Mouse (Mus musculus): ENCODE results near the gene Pdcd6ip. TPM values are rescaled to one million over a fixed set of nuclear protein-coding genes. Genes with fewer than 3 reads are reported as not detected.

Pdcd6ip gene
- polyA plus RNA-seq (2014; fragmentation: Illumina TruSeq; extraction: RNeasy Lipid Tissue Mini Kit (QIAGEN cat#74804); ENCODE audit: low read depth, low replicate concordance) = 72.9 TPM

GRCm38 (mm10) chr9:113707481-113708360, at the start of gene Pdcd6ip:
TSS of gene Pdcd6ip (minus strand) at chr9:113708259.

GRCm38 (mm10) chr9:113741108-113741636, 33.1 kb upstream of the Pdcd6ip start, which contains the start of gene Clasp2:
TSS of gene Clasp2 (plus strand) at chr9:113741473.

Other genes starting within 250 kb of the Pdcd6ip start
- 15.9 TPM for gene Clasp2, start 33.2 kb upstream of the Pdcd6ip start, polyA plus RNA-seq (2014; fragmentation: Illumina TruSeq; extraction: RNeasy Lipid Tissue Mini Kit (QIAGEN cat#74804); ENCODE audit: low read depth, low replicate concordance)
- gene Ubp1, start 222.7 kb upstream of the Pdcd6ip start, polyA plus RNA-seq (2014; fragmentation: Illumina TruSeq; extraction: RNeasy Lipid Tissue Mini Kit (QIAGEN cat#74804); ENCODE audit: low read depth, low replicate concordance) = 53.7 TPM

Measured in adipose tissue, adult 10 weeks (tissue).